Mouse (Mus musculus): ENCODE results near the gene Dync2h1. TPM values are rescaled to one million over a fixed set of nuclear protein-coding genes. Genes with fewer than 3 reads are reported as not detected.

Dync2h1 gene
- polyA plus RNA-seq, 1 experiment from 2014 or later = 23.5 TPM

- no peak overlapping the region for H3K4me3 ChIP-seq
Observed at GRCm38 (mm10) chr9:7158605-7159004, 25.6 kb downstream of the Dync2h1 start.

GRCm38 (mm10) chr9:7154391-7154790 lies 29.9 kb downstream of the Dync2h1 start:
- Histone ChIP-seq H3K36me3 (replicated peaks) (peaks cover 13% of the 10 kb centered on the region; the same call in 1 of the 2 replicates), H3K9ac (no peak overlapping the region), H3K27me3 (replicated peaks) (no peaks in the 10 kb centered on the region), H3K4me3 (no peak overlapping the region), H3K4me2 (no peak overlapping the region), H3K9me3 (no peaks in the 10 kb centered on the region), H3K4me1 (no peaks in the 10 kb centered on the region), H3K27ac (no peak overlapping the region)
- 91% methylated on average over 2 of the region's 2 CpGs for WGBS
- no peak for ATAC-seq (replicated peaks)

More at GRCm38 (mm10) chr9:7158605-7159004, 25.6 kb downstream of the Dync2h1 start:
- Histone ChIP-seq H3K9me3 (no peaks in the 10 kb centered on the region), H3K9ac (no peak overlapping the region), H3K36me3 (replicated peaks) (peaks cover 24% of the 10 kb centered on the region; the same call in 1 of the 2 replicates), H3K27me3 (replicated peaks) (no peaks in the 10 kb centered on the region), H3K4me2 (no peak overlapping the region), H3K4me1 (no peaks in the 10 kb centered on the region), H3K27ac (no peak overlapping the region)
- WGBS = 92% methylated on average over 7 of the region's 7 CpGs
- no peak for ATAC-seq (replicated peaks)

GRCm38 (mm10) chr9:7122863-7123262 lies 61.4 kb downstream of the Dync2h1 start:
- H3K9ac ChIP-seq = no peak overlapping the region
- no peak overlapping the region for H3K4me3 ChIP-seq
- H3K4me2 ChIP-seq = no peak overlapping the region

GRCm38 (mm10) chr9:7110166-7110565 lies 74.1 kb downstream of the Dync2h1 start:
- H3K27ac ChIP-seq = no peak overlapping the region
- no peaks in the 10 kb centered on the region for H3K9me3 ChIP-seq
- 78% methylated on average over 1 of the region's 1 CpGs for WGBS
- H3K27me3 ChIP-seq (replicated peaks) = no peaks in the 10 kb centered on the region
- ATAC-seq (replicated peaks) = no peak
- no peaks in the 10 kb centered on the region for H3K4me1 ChIP-seq
- no peak overlapping the region for H3K4me2 ChIP-seq
- H3K36me3 ChIP-seq (replicated peaks) = peaks cover 7% of the 10 kb centered on the region; the same call in 1 of the 2 replicates
- H3K9ac ChIP-seq = no peak overlapping the region
- H3K4me3 ChIP-seq = no peak overlapping the region

More at GRCm38 (mm10) chr9:7122863-7123262, 61.4 kb downstream of the Dync2h1 start:
- Histone ChIP-seq H3K27me3 (replicated peaks) (no peaks in the 10 kb centered on the region), H3K27ac (no peak overlapping the region), H3K4me1 (no peaks in the 10 kb centered on the region), H3K36me3 (replicated peaks) (no peaks in the 10 kb centered on the region), H3K9me3 (no peaks in the 10 kb centered on the region)
- WGBS = 90% methylated on average over 2 of the region's 2 CpGs
- ATAC-seq (replicated peaks) = no peak

GRCm38 (mm10) chr9:7101361-7101760 lies 82.9 kb downstream of the Dync2h1 start:
- H3K27ac ChIP-seq = no peak overlapping the region
- H3K9ac ChIP-seq = no peak overlapping the region
- no peaks in the 10 kb centered on the region for H3K27me3 ChIP-seq (replicated peaks)
- no peaks in the 10 kb centered on the region for H3K9me3 ChIP-seq
- no peak overlapping the region for H3K4me2 ChIP-seq
- no peak for ATAC-seq (replicated peaks)
- no peak overlapping the region for H3K4me3 ChIP-seq
- no peaks in the 10 kb centered on the region for H3K4me1 ChIP-seq
- H3K36me3 ChIP-seq (replicated peaks) = 0 out of 2 replicates have a peak, but pooled peaks cover 5% of the 10 kb centered on the region

- H3K36me3 ChIP-seq (replicated peaks) = peaks cover 4% of the 10 kb centered on the region; the same call in 1 of the 2 replicates
- H3K9ac ChIP-seq = no peak overlapping the region
- H3K4me2 ChIP-seq = no peak overlapping the region
- no peaks in the 10 kb centered on the region for H3K4me1 ChIP-seq
- WGBS = 90% methylated on average over 2 of the region's 2 CpGs
- H3K4me3 ChIP-seq = no peak overlapping the region
- no peak overlapping the region for H3K27ac ChIP-seq
- no peak for ATAC-seq (replicated peaks)
- no peaks in the 10 kb centered on the region for H3K27me3 ChIP-seq (replicated peaks)
- no peaks in the 10 kb centered on the region for H3K9me3 ChIP-seq
Observed at GRCm38 (mm10) chr9:7074625-7075024, 109.6 kb downstream of the Dync2h1 start.

GRCm38 (mm10) chr9:7070846-7071245 lies 113.4 kb downstream of the Dync2h1 start:
- H3K27me3 ChIP-seq (replicated peaks) = no peaks in the 10 kb centered on the region
- H3K4me1 ChIP-seq = no peaks in the 10 kb centered on the region
- WGBS = 89% methylated on average over 3 of the region's 3 CpGs
- no peak for ATAC-seq (replicated peaks)
- H3K36me3 ChIP-seq (replicated peaks) = peaks cover 3% of the 10 kb centered on the region; the same call in 1 of the 2 replicates
- H3K27ac ChIP-seq = no peak overlapping the region
- H3K9ac ChIP-seq = no peak overlapping the region
- no peaks in the 10 kb centered on the region for H3K9me3 ChIP-seq
- no peak overlapping the region for H3K4me2 ChIP-seq
- H3K4me3 ChIP-seq = no peak overlapping the region

- no peak overlapping the region for H3K9ac ChIP-seq
- H3K4me2 ChIP-seq = no peak overlapping the region
- no peaks in the 10 kb centered on the region for H3K9me3 ChIP-seq
- WGBS = 78% methylated on average over 3 of the region's 3 CpGs
- no peaks in the 10 kb centered on the region for H3K27me3 ChIP-seq (replicated peaks)
- no peak for ATAC-seq (replicated peaks)
- H3K4me3 ChIP-seq = no peak overlapping the region
- H3K27ac ChIP-seq = no peak overlapping the region
- no peaks in the 10 kb centered on the region for H3K4me1 ChIP-seq
- peaks cover 5% of the 10 kb centered on the region; the same call in 1 of the 2 replicates for H3K36me3 ChIP-seq (replicated peaks)
Observed at GRCm38 (mm10) chr9:7050588-7050987, 133.7 kb downstream of the Dync2h1 start.

GRCm38 (mm10) chr9:7042635-7043273 lies 141.5 kb downstream of the Dync2h1 start:
- H3K27me3 ChIP-seq (replicated peaks) = no peaks in the 10 kb centered on the region
- no peak overlapping the region for H3K4me2 ChIP-seq
- no peak overlapping the region for H3K4me3 ChIP-seq
- peaks cover 27% of the 10 kb centered on the region for H3K36me3 ChIP-seq (replicated peaks)
- no peak overlapping the region for H3K9ac ChIP-seq
- no peaks in the 10 kb centered on the region for H3K9me3 ChIP-seq
- ATAC-seq (replicated peaks) = no peak
- H3K4me1 ChIP-seq = no peaks in the 10 kb centered on the region
- WGBS = 96% methylated on average over 5 of the region's 5 CpGs
- no peak overlapping the region for H3K27ac ChIP-seq

GRCm38 (mm10) chr9:7041231-7041630 lies 143.0 kb downstream of the Dync2h1 start:
- Histone ChIP-seq H3K4me1 (no peaks in the 10 kb centered on the region), H3K4me2 (no peak overlapping the region), H3K27me3 (replicated peaks) (no peaks in the 10 kb centered on the region), H3K36me3 (replicated peaks) (peaks cover 25% of the 10 kb centered on the region), H3K4me3 (no peak overlapping the region), H3K9ac (no peak overlapping the region), H3K9me3 (no peaks in the 10 kb centered on the region), H3K27ac (no peak overlapping the region)
- no peak for ATAC-seq (replicated peaks)
- 90% methylated on average over 5 of the region's 5 CpGs for WGBS

GRCm38 (mm10) chr9:7032553-7032952 lies 151.7 kb downstream of the Dync2h1 start:
- Histone ChIP-seq H3K9ac (no peak overlapping the region), H3K4me2 (no peak overlapping the region), H3K36me3 (replicated peaks) (peaks cover 24% of the 10 kb centered on the region; the same call in 1 of the 2 replicates), H3K27me3 (replicated peaks) (no peaks in the 10 kb centered on the region), H3K27ac (no peak overlapping the region), H3K4me3 (no peak overlapping the region), H3K4me1 (no peaks in the 10 kb centered on the region), H3K9me3 (no peaks in the 10 kb centered on the region)
- WGBS = 99% methylated on average over 2 of the region's 2 CpGs
- ATAC-seq (replicated peaks) = no peak

GRCm38 (mm10) chr9:7015600-7015999 lies 168.6 kb downstream of the Dync2h1 start:
- Histone ChIP-seq H3K4me3 (no peak overlapping the region), H3K27me3 (replicated peaks) (no peaks in the 10 kb centered on the region), H3K4me1 (no peaks in the 10 kb centered on the region), H3K27ac (no peak overlapping the region), H3K36me3 (replicated peaks) (no peaks in the 10 kb centered on the region), H3K9ac (no peak overlapping the region), H3K4me2 (no peak overlapping the region), H3K9me3 (no peaks in the 10 kb centered on the region)
- no peak for ATAC-seq (replicated peaks)

- Histone ChIP-seq H3K9ac (no peak overlapping the region), H3K9me3 (no peaks in the 10 kb centered on the region), H3K36me3 (replicated peaks) (no peaks in the 10 kb centered on the region), H3K4me2 (no peak overlapping the region), H3K27ac (no peak overlapping the region), H3K4me3 (no peak overlapping the region), H3K4me1 (no peaks in the 10 kb centered on the region), H3K27me3 (replicated peaks) (no peaks in the 10 kb centered on the region)
- no peak for ATAC-seq (replicated peaks)
- WGBS = 91% methylated on average over 1 of the region's 1 CpGs
Observed at GRCm38 (mm10) chr9:7014733-7015132, 169.5 kb downstream of the Dync2h1 start.
